25 mouse cellular contexts compared by ENCODE assay signal in the genomic region with DNA sequence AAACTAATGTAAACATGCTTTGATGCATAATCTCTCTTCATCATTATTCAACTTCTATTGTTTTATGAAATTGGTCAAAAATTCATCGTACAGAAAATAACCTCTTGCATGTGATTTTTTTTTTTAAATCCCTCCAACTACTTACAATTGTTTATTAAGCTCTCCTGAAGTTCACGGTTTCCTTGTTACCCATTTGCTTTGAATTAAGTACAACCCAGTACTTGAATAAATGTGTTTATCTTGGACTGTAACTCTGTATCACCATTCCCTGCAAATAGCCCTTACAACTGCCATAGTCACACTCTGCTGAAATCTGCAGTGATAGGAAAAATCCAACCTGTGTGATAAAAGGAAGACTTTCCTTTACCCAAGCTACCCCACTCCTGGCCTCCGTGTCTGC. TPM values are rescaled to one million over a fixed set of nuclear protein-coding genes. Genes with fewer than 3 reads are reported as not detected.
DNase-seq lines count a peak whose midpoint lies in the region; ATAC-seq and TF ChIP-seq lines count a peak whose summit lies in the region.
"Had no signal": no experiment of that assay in that cellular context is flagged by ENCODE, and none has a peak within 500 bp of the region (broad histone marks: within the 10 kb centered on the region; RNA-seq: fewer than 3 reads in every experiment).

No protein-coding gene starts in this region.

- ATAC-seq in forebrain, embryonic 12.5 days (ENCODE audit: low FRiP score): no peak
- no peak for ATAC-seq in forebrain, embryonic 15.5 days (replicated peaks)
- ATAC-seq in hindbrain, postnatal 0 days: no peak
- ATAC-seq in lung, postnatal 0 days: peak; percentile 28; the same call in 1 of the 2 replicates
- no peak for ATAC-seq in midbrain, embryonic 14.5 days (ENCODE audit: low FRiP score, low TSS enrichment)
- no peak for ATAC-seq in midbrain, embryonic 11.5 days (ENCODE audit: low FRiP score)
- ATAC-seq: intestine, embryonic 15.5 days had no signal

- H3K4me2 ChIP-seq in forebrain, embryonic 12.5 days: no peak overlapping the region
- no peak overlapping the region for H3K4me2 ChIP-seq in forebrain, embryonic 15.5 days (replicated peaks)
- H3K4me2 ChIP-seq in hindbrain, postnatal 0 days (ENCODE audit: low read depth, low read length): no peak overlapping the region
- H3K4me2 ChIP-seq in lung, postnatal 0 days (replicated peaks; ENCODE audit: low read depth, low read length): no peak overlapping the region
- H3K4me2 ChIP-seq in midbrain, embryonic 14.5 days (ENCODE audit: low read length): 0 out of 2 replicates have a peak overlapping the region, but pooled peaks have one; percentile 32
- no peak overlapping the region for H3K4me2 ChIP-seq in midbrain, embryonic 11.5 days
- H3K4me2 ChIP-seq: embryonic facial prominence, embryonic 15.5 days; heart, embryonic 12.5 days; intestine, embryonic 15.5 days had no signal

- no peak for TF ChIP-seq POLR2A in lung, adult 2 months (IDR thresholded peaks at IDR 0.05; ENCODE audit: borderline replicate concordance, extremely low read depth, low read depth, low read length)

- no peak for TF ChIP-seq EP300 in lung, postnatal 0 days (IDR thresholded peaks at IDR 0.05)

- 77% methylated on average over 3 of the region's 3 CpGs for WGBS in forebrain, embryonic 12.5 days
- WGBS in forebrain, embryonic 15.5 days: 72% methylated on average over 3 of the region's 3 CpGs
- WGBS in hindbrain, embryonic 10.5 days: 76% methylated on average over 3 of the region's 3 CpGs
- WGBS in hindbrain, postnatal 0 days: 79% methylated on average over 3 of the region's 3 CpGs
- 39% methylated on average over 3 of the region's 3 CpGs for WGBS in lung, postnatal 0 days
- 52% methylated on average over 3 of the region's 3 CpGs for WGBS in lung, adult 2 months
- WGBS in midbrain, embryonic 14.5 days: 67% methylated on average over 3 of the region's 3 CpGs
- WGBS in midbrain, embryonic 11.5 days: 67% methylated on average over 3 of the region's 3 CpGs

- no peak overlapping the region for H3K9ac ChIP-seq in forebrain, embryonic 12.5 days
- H3K9ac ChIP-seq in forebrain, embryonic 15.5 days (replicated peaks): no peak overlapping the region
- no peak overlapping the region for H3K9ac ChIP-seq in hindbrain, postnatal 0 days (replicated peaks; ENCODE audit: low read length)
- H3K9ac ChIP-seq in lung, postnatal 0 days (replicated peaks; ENCODE audit: low read depth): no peak overlapping the region
- H3K9ac ChIP-seq in midbrain, embryonic 14.5 days (replicated peaks; ENCODE audit: low read length): no peak overlapping the region
- H3K9ac ChIP-seq in midbrain, embryonic 11.5 days (ENCODE audit: low read length): no peak overlapping the region
- H3K9ac ChIP-seq: embryonic facial prominence, embryonic 15.5 days; heart, embryonic 12.5 days; intestine, embryonic 15.5 days had no signal

- peaks cover 14% of the 10 kb centered on the region for H3K27me3 ChIP-seq in forebrain, embryonic 12.5 days
- H3K27me3 ChIP-seq in forebrain, embryonic 15.5 days: peaks cover 14% of the 10 kb centered on the region; the same call in 1 of the 2 replicates
- H3K27me3 ChIP-seq in hindbrain, embryonic 10.5 days (ENCODE audit: insufficient read depth, poor library complexity, severe bottlenecking): no peaks in the 10 kb centered on the region
- no peaks in the 10 kb centered on the region for H3K27me3 ChIP-seq in hindbrain, postnatal 0 days (ENCODE audit: insufficient read depth, low read length)
- H3K27me3 ChIP-seq in lung, postnatal 0 days (replicated peaks; ENCODE audit: insufficient read depth, low read length): no peaks in the 10 kb centered on the region
- no peaks in the 10 kb centered on the region for H3K27me3 ChIP-seq in midbrain, embryonic 14.5 days (ENCODE audit: control insufficient read depth, insufficient read depth, low read length)
- H3K27me3 ChIP-seq in midbrain, embryonic 11.5 days (ENCODE audit: control insufficient read depth, insufficient read depth, low read length): no peaks in the 10 kb centered on the region
- H3K27me3 ChIP-seq: embryonic facial prominence, embryonic 15.5 days; heart, embryonic 12.5 days; intestine, embryonic 15.5 days had no signal

- H3K9me3 ChIP-seq in forebrain, embryonic 12.5 days: no peaks in the 10 kb centered on the region
- no peaks in the 10 kb centered on the region for H3K9me3 ChIP-seq in forebrain, embryonic 15.5 days
- H3K9me3 ChIP-seq in hindbrain, embryonic 10.5 days: no peaks in the 10 kb centered on the region
- H3K9me3 ChIP-seq in hindbrain, postnatal 0 days (ENCODE audit: low read length): no peaks in the 10 kb centered on the region
- H3K9me3 ChIP-seq in lung, postnatal 0 days (ENCODE audit: low read length): no peaks in the 10 kb centered on the region
- no peaks in the 10 kb centered on the region for H3K9me3 ChIP-seq in midbrain, embryonic 14.5 days (ENCODE audit: control insufficient read depth, low read length)
- no peaks in the 10 kb centered on the region for H3K9me3 ChIP-seq in midbrain, embryonic 11.5 days (ENCODE audit: control insufficient read depth, low read length)
- H3K9me3 ChIP-seq: embryonic facial prominence, embryonic 15.5 days; forebrain, embryonic 10.5 days; heart, embryonic 12.5 days; intestine, embryonic 15.5 days had no signal

- peaks cover 64% of the 10 kb centered on the region for H3K4me1 ChIP-seq in forebrain, embryonic 12.5 days
- peaks cover 59% of the 10 kb centered on the region for H3K4me1 ChIP-seq in forebrain, embryonic 15.5 days
- peaks cover 58% of the 10 kb centered on the region for H3K4me1 ChIP-seq in hindbrain, embryonic 10.5 days (replicated peaks)
- H3K4me1 ChIP-seq in hindbrain, postnatal 0 days (ENCODE audit: insufficient read depth, low read length): no peaks in the 10 kb centered on the region
- no peaks in the 10 kb centered on the region for H3K4me1 ChIP-seq in lung, postnatal 0 days (ENCODE audit: insufficient read depth, low read depth, low read length)
- peaks cover 2% of the 10 kb centered on the region; the same call in 1 of the 2 replicates for H3K4me1 ChIP-seq in lung, adult 2 months (ENCODE audit: control insufficient read depth, insufficient read depth, low read length)
- peaks cover 55% of the 10 kb centered on the region for H3K4me1 ChIP-seq in midbrain, embryonic 14.5 days (ENCODE audit: control insufficient read depth, insufficient read depth, low read length)
- peaks cover 45% of the 10 kb centered on the region for H3K4me1 ChIP-seq in midbrain, embryonic 11.5 days (ENCODE audit: control insufficient read depth, insufficient read depth, low read length)
- H3K4me1 ChIP-seq: intestine, embryonic 15.5 days had no signal

- TF ChIP-seq CTCF in hindbrain, postnatal 0 days (IDR thresholded peaks at IDR 0.05; ENCODE audit: low read depth): no peak
- no peak for TF ChIP-seq CTCF in lung, postnatal 0 days (IDR thresholded peaks at IDR 0.05)
- TF ChIP-seq CTCF in lung, adult 2 months (IDR thresholded peaks at IDR 0.05; ENCODE audit: insufficient read depth, low read length): no peak

- no peak overlapping the region for H3K4me3 ChIP-seq in forebrain, embryonic 12.5 days (replicated peaks)
- no peak overlapping the region for H3K4me3 ChIP-seq in forebrain, embryonic 15.5 days
- no peak overlapping the region for H3K4me3 ChIP-seq in hindbrain, embryonic 10.5 days
- H3K4me3 ChIP-seq in hindbrain, postnatal 0 days (ENCODE audit: low read length): no peak overlapping the region
- no peak overlapping the region for H3K4me3 ChIP-seq in lung, postnatal 0 days (ENCODE audit: low read depth, low read length)
- no peak overlapping the region for H3K4me3 ChIP-seq in lung, adult 2 months (replicated peaks; ENCODE audit: extremely low read depth, low read depth, low read length)
- no peak overlapping the region for H3K4me3 ChIP-seq in midbrain, embryonic 14.5 days (replicated peaks; ENCODE audit: low read depth, low read length)
- no peak overlapping the region for H3K4me3 ChIP-seq in midbrain, embryonic 11.5 days (ENCODE audit: low read depth, low read length)
- H3K4me3 ChIP-seq: embryonic facial prominence, embryonic 15.5 days; erythroblast, embryonic 14.5 days; forebrain, embryonic 10.5 days; gastrocnemius, adult 2 months; heart, embryonic 12.5 days; intestine, embryonic 15.5 days had no signal

- H3K27ac ChIP-seq in forebrain, embryonic 12.5 days: 0 out of 2 replicates have a peak overlapping the region, but pooled peaks have one; percentile 53
- no peak overlapping the region for H3K27ac ChIP-seq in forebrain, embryonic 15.5 days (replicated peaks)
- H3K27ac ChIP-seq in hindbrain, embryonic 10.5 days: 0 out of 2 replicates have a peak overlapping the region, but pooled peaks have one; percentile 70
- H3K27ac ChIP-seq in hindbrain, postnatal 0 days: no peak overlapping the region
- H3K27ac ChIP-seq in lung, postnatal 0 days (ENCODE audit: low read length): no peak overlapping the region
- peak overlapping the region; percentile 49; the same call in 1 of the 2 replicates for H3K27ac ChIP-seq in midbrain, embryonic 14.5 days (replicated peaks; ENCODE audit: low read depth, low read length)
- no peak overlapping the region; the same call in 1 of the 2 replicates for H3K27ac ChIP-seq in midbrain, embryonic 11.5 days (ENCODE audit: low read depth, low read length)
- H3K27ac ChIP-seq: embryonic facial prominence, embryonic 15.5 days; forebrain, embryonic 10.5 days; gastrocnemius, adult 2 months; intestine, embryonic 15.5 days had no signal

- H3K36me3 ChIP-seq in forebrain, embryonic 12.5 days (replicated peaks): no peaks in the 10 kb centered on the region
- no peaks in the 10 kb centered on the region for H3K36me3 ChIP-seq in forebrain, embryonic 15.5 days
- no peaks in the 10 kb centered on the region for H3K36me3 ChIP-seq in hindbrain, embryonic 10.5 days
- no peaks in the 10 kb centered on the region for H3K36me3 ChIP-seq in hindbrain, postnatal 0 days (ENCODE audit: insufficient read depth, low read length)
- H3K36me3 ChIP-seq in lung, postnatal 0 days (ENCODE audit: insufficient read depth, low read length): no peaks in the 10 kb centered on the region
- H3K36me3 ChIP-seq in midbrain, embryonic 14.5 days (ENCODE audit: control insufficient read depth, insufficient read depth, low read length): no peaks in the 10 kb centered on the region
- no peaks in the 10 kb centered on the region for H3K36me3 ChIP-seq in midbrain, embryonic 11.5 days (ENCODE audit: control insufficient read depth, insufficient read depth, low read length)
- H3K36me3 ChIP-seq: embryonic facial prominence, embryonic 15.5 days; forebrain, embryonic 10.5 days; heart, embryonic 12.5 days; intestine, embryonic 15.5 days had no signal

- no peak for DNase-seq in hindbrain, embryonic 10.5 days (ENCODE audit: low spot score)
- no peak for DNase-seq in hindbrain, postnatal 0 days (ENCODE audit: low spot score)
- DNase-seq in lung, postnatal 0 days (ENCODE audit: low spot score): peak; percentile 60
- DNase-seq in lung, adult 2 months: no peak
- no peak for DNase-seq in midbrain, embryonic 14.5 days
- DNase-seq in midbrain, embryonic 11.5 days (ENCODE audit: low spot score, missing footprints): no peak
- DNase-seq: adrenal gland, postnatal 10 days; cerebellum, adult 11 months; cerebellum, adult 8-10 months; cerebellum, postnatal 14 days; embryo, embryonic 11 days; gastrocnemius, adult 2 months; gastrocnemius, postnatal 25 days; heart, postnatal 10 days; heart, postnatal 4 days had no signal

RNA-seq across cellular contexts. Expression of a gene that starts 19.3 kb away (rescaled TPM):
- 13.7 and 17.2 TPM in 2 replicates for polyA plus RNA-seq in forebrain, embryonic 12.5 days (2016; fragmentation: Nextera tagmentation; extraction: Ambion mirVana)
- polyA plus RNA-seq in forebrain, embryonic 15.5 days (2015; fragmentation: Nextera tagmentation; extraction: Ambion mirVana): 6.1 and 6.6 TPM in 2 replicates
- 16.0 and 22.1 TPM in 2 replicates for polyA plus RNA-seq in hindbrain, embryonic 10.5 days (2016; fragmentation: Nextera tagmentation; extraction: Ambion mirVana)
- total RNA-seq in hindbrain, postnatal 0 days (2014; rRNA removed): 5.5 and 7.1 TPM in 2 replicates
- polyA plus RNA-seq in hindbrain, postnatal 0 days (2015; fragmentation: Nextera tagmentation; extraction: Ambion mirVana): 8.0 and 11.0 TPM in 2 replicates
- 1.5 and 2.0 TPM in 2 replicates for polyA plus RNA-seq in lung, postnatal 0 days (2015; fragmentation: Nextera tagmentation; extraction: Ambion mirVana)
- 3.6 TPM in 2 replicates for polyA plus RNA-seq in lung, adult 2 months (2012; rRNA removed)
- 19.7 and 21.2 TPM in 2 replicates for polyA plus RNA-seq in midbrain, embryonic 14.5 days (2014; fragmentation: Nextera tagmentation; extraction: Ambion mirVana)
- polyA plus RNA-seq in midbrain, embryonic 11.5 days (2014; fragmentation: Nextera tagmentation; extraction: Ambion mirVana): 15.2 and 17.1 TPM in 2 replicates
- total RNA-seq: common myeloid progenitor, adult 5-6 weeks; granulocyte monocyte progenitor cell, adult 5-6 weeks; MEL had no signal
- polyA plus RNA-seq: erythroblast, embryonic 14.5 days had no signal

Comparison
In these comparisons a context has a peak if more than half of its experiments do, and no peak if none do; other contexts are left out.
1. H3K27ac ChIP-seq: peak in forebrain, embryonic 12.5 days (single experiment), hindbrain, embryonic 10.5 days (single experiment) and midbrain, embryonic 14.5 days (single experiment); none in forebrain, embryonic 15.5 days (single experiment), hindbrain, postnatal 0 days (single experiment), lung, postnatal 0 days (single experiment) and midbrain, embryonic 11.5 days (single experiment).